Mouse (Mus musculus): Measurements from ENCODE around the gene Wnt9b. TPM values are rescaled to one million over a fixed set of nuclear protein-coding genes. Genes with fewer than 3 reads are reported as not detected.
A peak's percentile ranks its signal among the peaks of the same experiment; 100 is the strongest.

Gene Wnt9b
- total and polyA plus RNA-seq, 3 experiments: 0.41 to 0.75 (median 0.70) TPM

DNA sequence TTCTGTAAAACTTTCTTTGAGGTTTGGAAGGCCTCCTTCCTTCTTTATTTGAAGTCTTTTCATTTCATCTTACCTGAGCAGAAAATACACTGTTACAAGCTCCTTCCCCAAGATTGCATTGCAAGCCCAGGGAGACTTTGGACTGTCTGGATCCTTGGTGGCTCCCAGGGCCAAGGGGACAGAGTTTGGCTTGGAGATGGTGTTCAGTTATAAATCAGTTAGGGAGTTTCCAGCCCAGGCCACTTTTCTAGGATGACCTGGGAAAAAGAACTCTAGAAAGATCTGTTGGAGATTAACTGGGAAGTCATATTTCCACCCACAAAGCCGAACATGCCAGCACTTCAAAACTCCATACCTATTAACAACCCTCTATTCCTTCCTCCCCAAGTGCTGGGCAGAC is 39.6 kb downstream of the Wnt9b start:
- no peaks in the 10 kb centered on the region for H3K27me3 ChIP-seq (ENCODE audit: control insufficient read depth, insufficient read depth, low read length)
- 78% methylated on average over 1 of the region's 1 CpGs for WGBS

DNA sequence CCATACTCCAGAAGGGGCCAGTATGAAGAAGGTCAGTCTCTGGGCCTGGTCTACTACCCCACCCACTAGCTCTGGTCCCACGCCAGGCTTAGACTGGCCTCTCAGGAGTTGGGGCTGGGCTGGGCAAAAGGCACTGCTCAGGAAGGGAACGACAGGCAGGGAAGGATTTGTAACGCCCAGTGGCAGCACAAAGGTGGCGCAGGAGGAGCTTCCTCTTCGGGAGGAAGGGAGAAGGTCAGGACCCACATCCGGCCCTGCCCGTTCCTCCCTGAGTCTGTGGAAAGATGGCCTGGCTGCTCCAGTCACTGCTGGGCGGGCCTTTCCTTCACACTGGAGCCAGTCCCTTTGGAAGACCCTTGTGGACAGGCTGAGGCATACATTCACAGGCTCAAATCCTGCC is 42.6 kb downstream of the Wnt9b start:
- TF ChIP-seq EP300 (IDR thresholded peaks at IDR 0.05; ENCODE audit: insufficient read depth, low read depth, low read length) (peak; percentile 72), POLR2A (IDR thresholded peaks at IDR 0.05; ENCODE audit: insufficient read depth, low read depth, low read length) (no peak; the same call in 1 of the 2 replicates), CTCF (IDR thresholded peaks at IDR 0.05) (peak; percentile 33)
- H3K9ac ChIP-seq (ENCODE audit: low read depth, low read length): no peak overlapping the region
- intact Hi-C loops (cut with DNase I): no loop called here
- no peaks in the 10 kb centered on the region for H3K27me3 ChIP-seq (ENCODE audit: control insufficient read depth, insufficient read depth, low read length)
- 32% methylated on average over 8 of the region's 8 CpGs for WGBS
- no peak overlapping the region for H3K4me3 ChIP-seq
- peak; percentile 69 to 81 for DNase-seq
- peaks cover 7% of the 10 kb centered on the region for H3K4me1 ChIP-seq (ENCODE audit: control insufficient read depth, insufficient read depth, low read length)
- peak overlapping the region; percentile 73 for H3K27ac ChIP-seq
- no peaks in the 10 kb centered on the region for H3K79me2 ChIP-seq (replicated peaks; ENCODE audit: control insufficient read depth, insufficient read depth, low read length)
- no peaks in the 10 kb centered on the region for H3K36me3 ChIP-seq (ENCODE audit: control insufficient read depth, insufficient read depth, low read length)

More for the DNA sequence above, 39.6 kb downstream of the Wnt9b start:
- no peak for DNase-seq
- Histone ChIP-seq H3K27ac (no peak overlapping the region), H3K9ac (ENCODE audit: low read depth, low read length) (no peak overlapping the region), H3K36me3 (ENCODE audit: control insufficient read depth, insufficient read depth, low read length) (no peaks in the 10 kb centered on the region), H3K4me3 (no peak overlapping the region), H3K4me1 (ENCODE audit: control insufficient read depth, insufficient read depth, low read length) (peaks cover 7% of the 10 kb centered on the region), H3K79me2 (replicated peaks; ENCODE audit: control insufficient read depth, insufficient read depth, low read length) (no peaks in the 10 kb centered on the region)
- TF ChIP-seq EP300 (IDR thresholded peaks at IDR 0.05; ENCODE audit: insufficient read depth, low read depth, low read length) (no peak), POLR2A (IDR thresholded peaks at IDR 0.05; ENCODE audit: insufficient read depth, low read depth, low read length) (no peak), CTCF (IDR thresholded peaks at IDR 0.05) (no peak)
- intact Hi-C loops (cut with DNase I): no loop called here

DNA sequence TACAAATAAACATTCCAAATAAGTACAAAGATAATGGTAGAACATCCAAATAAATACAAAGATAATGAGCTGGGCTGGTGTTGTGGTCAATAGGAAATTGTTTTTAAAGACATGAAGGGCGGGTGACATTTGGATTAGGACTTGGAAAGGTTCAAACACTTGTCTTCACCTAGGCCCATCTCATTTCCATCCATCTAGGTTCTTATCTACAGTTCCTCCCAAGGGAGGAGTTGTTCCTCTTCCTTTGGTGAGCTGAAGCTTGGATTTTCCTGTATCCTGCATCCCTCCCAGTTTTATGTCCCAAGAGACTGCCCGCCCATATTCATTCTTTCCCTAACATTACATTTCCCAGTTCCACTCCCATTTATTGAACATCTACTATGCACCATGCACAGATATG is 51.4 kb downstream of the Wnt9b start:
- peak in 1 of 2 experiments; percentile 17 for DNase-seq
- peaks cover 2% of the 10 kb centered on the region; the same call in 1 of the 2 replicates for H3K79me2 ChIP-seq (replicated peaks; ENCODE audit: control insufficient read depth, insufficient read depth, low read length)
- WGBS: 40% methylated on average over 2 of the region's 2 CpGs
- peaks cover 2% of the 10 kb centered on the region for H3K4me1 ChIP-seq (ENCODE audit: control insufficient read depth, insufficient read depth, low read length)
- no peak overlapping the region; the same call in 1 of the 2 replicates for H3K9ac ChIP-seq (ENCODE audit: low read depth, low read length)
- H3K36me3 ChIP-seq (ENCODE audit: control insufficient read depth, insufficient read depth, low read length): peaks cover 6% of the 10 kb centered on the region
- peak overlapping the region; percentile 99 for H3K27ac ChIP-seq
- no peaks in the 10 kb centered on the region for H3K27me3 ChIP-seq (ENCODE audit: control insufficient read depth, insufficient read depth, low read length)
- intact Hi-C loops (cut with DNase I): no loop called here
- TF ChIP-seq CTCF (IDR thresholded peaks at IDR 0.05): no peak
- TF ChIP-seq EP300 (IDR thresholded peaks at IDR 0.05; ENCODE audit: insufficient read depth, low read depth, low read length): no peak
- no peak for TF ChIP-seq POLR2A (IDR thresholded peaks at IDR 0.05; ENCODE audit: insufficient read depth, low read depth, low read length)
- H3K4me3 ChIP-seq: peak overlapping the region; percentile 65

DNA sequence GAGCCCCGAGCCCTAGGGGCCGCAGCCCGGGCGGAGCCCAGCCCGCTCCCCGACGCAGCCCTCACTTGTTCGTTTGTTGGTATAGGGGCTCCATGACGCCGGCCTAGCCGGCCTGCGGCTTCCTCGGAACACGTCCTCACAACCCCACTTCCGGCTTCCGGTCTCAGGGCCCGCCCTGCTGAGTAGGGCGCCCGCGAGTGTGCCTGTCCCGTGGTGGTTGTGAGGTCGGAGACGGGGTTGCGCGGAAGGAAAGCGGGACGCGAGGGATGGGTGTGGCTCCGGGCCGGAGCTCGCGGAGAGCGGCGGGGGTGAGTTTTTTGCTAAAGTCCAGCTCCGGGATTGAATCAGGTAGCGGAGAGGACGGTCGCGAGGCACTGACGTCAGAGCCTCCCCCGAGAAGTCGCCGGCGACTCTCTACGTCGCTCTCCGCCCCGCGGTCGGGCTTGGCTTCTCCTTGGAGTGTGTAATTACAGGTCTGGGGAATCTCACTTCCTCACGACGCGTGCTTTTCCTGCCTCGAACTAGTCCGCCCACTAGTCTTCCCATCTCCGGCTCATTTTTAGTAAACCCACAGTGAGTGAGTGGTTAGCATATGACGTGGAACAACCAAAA is 52.0 kb downstream of the Wnt9b start, which contains the start of gene Gosr2:
Gene Gosr2 (minus strand): TSS at position 334 of the 612 bp plus-strand sequence.
- WGBS: 0% methylated on average over 57 of the region's 57 CpGs
- peak within 1 kb of the TSS; percentile 65 for H3K4me3 ChIP-seq
- peaks cover 2% of the 10 kb centered on the region; the same call in 1 of the 2 replicates for H3K79me2 ChIP-seq (replicated peaks; ENCODE audit: control insufficient read depth, insufficient read depth, low read length)
- H3K4me1 ChIP-seq (ENCODE audit: control insufficient read depth, insufficient read depth, low read length): peaks cover 2% of the 10 kb centered on the region
- DNase-seq: peak; percentile 93 to 95
- no peaks in the 10 kb centered on the region for H3K27me3 ChIP-seq (ENCODE audit: control insufficient read depth, insufficient read depth, low read length)
- H3K36me3 ChIP-seq (ENCODE audit: control insufficient read depth, insufficient read depth, low read length): peaks cover 6% of the 10 kb centered on the region
- peak within 1 kb of the TSS; percentile 92 for H3K9ac ChIP-seq (ENCODE audit: low read depth, low read length)
- 0 out of 2 replicates have a peak, but pooled peaks have one; percentile 11 for TF ChIP-seq CTCF (IDR thresholded peaks at IDR 0.05)
- peak; percentile 78 for TF ChIP-seq POLR2A (IDR thresholded peaks at IDR 0.05; ENCODE audit: insufficient read depth, low read depth, low read length)
- TF ChIP-seq EP300 (IDR thresholded peaks at IDR 0.05; ENCODE audit: insufficient read depth, low read depth, low read length): peak; percentile 48; the same call in 1 of the 2 replicates
- H3K27ac ChIP-seq: peak within 1 kb of the TSS; percentile 99
- intact Hi-C loops (cut with DNase I): no loop called here

DNA sequence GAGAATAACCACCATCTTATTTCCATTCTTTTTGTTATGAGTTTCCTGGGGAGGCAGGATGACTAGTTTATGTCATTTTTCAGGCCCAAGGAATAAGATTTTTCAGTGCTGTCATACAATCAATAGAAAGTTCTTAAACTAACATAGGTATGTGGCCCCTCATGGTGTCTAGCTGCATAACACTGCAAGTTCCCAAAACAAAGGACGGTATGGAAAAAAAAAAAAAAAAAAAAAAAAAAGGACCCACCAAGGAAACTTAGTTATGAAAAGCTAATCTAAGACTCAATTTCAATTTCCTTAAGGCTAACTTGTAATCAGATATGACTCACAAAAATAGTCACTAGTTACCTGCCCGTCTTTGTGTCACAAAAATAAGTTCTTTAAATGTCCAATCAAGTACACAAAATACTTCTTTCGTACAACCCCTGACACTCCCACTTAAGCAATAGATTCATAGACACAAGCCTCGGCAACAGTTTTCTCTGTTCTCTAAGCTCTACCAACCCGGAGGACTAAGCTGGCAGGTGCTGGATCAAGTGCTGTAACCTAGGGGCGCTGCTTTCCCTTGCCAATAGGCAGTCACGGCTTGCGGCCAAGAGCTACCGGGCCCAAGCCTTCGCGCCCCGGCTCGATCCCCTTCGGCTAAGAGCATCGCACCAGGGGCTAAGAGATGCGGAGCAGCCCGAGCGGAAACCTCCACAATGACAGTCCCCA is 52.6 kb downstream of the Wnt9b start:
- Histone ChIP-seq H3K4me1 (ENCODE audit: control insufficient read depth, insufficient read depth, low read length) (peaks cover 2% of the 10 kb centered on the region), H3K27me3 (ENCODE audit: control insufficient read depth, insufficient read depth, low read length) (no peaks in the 10 kb centered on the region), H3K27ac (peak overlapping the region; percentile 99), H3K36me3 (ENCODE audit: control insufficient read depth, insufficient read depth, low read length) (peaks cover 8% of the 10 kb centered on the region), H3K9ac (ENCODE audit: low read depth, low read length) (peak overlapping the region; percentile 92), H3K79me2 (replicated peaks; ENCODE audit: control insufficient read depth, insufficient read depth, low read length) (peaks cover 2% of the 10 kb centered on the region; the same call in 1 of the 2 replicates), H3K4me3 (peak overlapping the region; percentile 65)
- WGBS: under 1% methylated on average over 18 of the region's 18 CpGs
- TF ChIP-seq EP300 (IDR thresholded peaks at IDR 0.05; ENCODE audit: insufficient read depth, low read depth, low read length) (no peak), CTCF (IDR thresholded peaks at IDR 0.05) (no peak), POLR2A (IDR thresholded peaks at IDR 0.05; ENCODE audit: insufficient read depth, low read depth, low read length) (no peak)
- no peak for DNase-seq
- intact Hi-C loops (cut with DNase I): no loop called here
